In genomic region chr8:90887328-90887727, GRCm38 (mm10) we compare ENCODE assay signal across 8 mouse cellular contexts. TPM values are rescaled to one million over a fixed set of nuclear protein-coding genes. Genes with fewer than 3 reads are reported as not detected.
DNase-seq lines count a peak whose midpoint lies in the region; ATAC-seq and TF ChIP-seq lines count a peak whose summit lies in the region.
"Not testable (repeated sequence)": the region's sequence is repeated elsewhere in the genome, so short reads cannot be mapped to it uniquely, and the experiment has no call there.

No protein-coding gene starts in this region.

- peaks cover 17% of the 10 kb centered on the region for H3K27me3 ChIP-seq in forebrain, embryonic 10.5 days (ENCODE audit: poor library complexity, severe bottlenecking)
- H3K27me3 ChIP-seq in heart, embryonic 12.5 days (replicated peaks); hindbrain, embryonic 16.5 days (replicated peaks; ENCODE audit: control insufficient read depth, insufficient read depth, low read length); liver, embryonic 15.5 days; midbrain, embryonic 14.5 days (ENCODE audit: control insufficient read depth, insufficient read depth, low read length); stomach, embryonic 15.5 days (replicated peaks): not testable (repeated sequence)

- H3K36me3 ChIP-seq in forebrain, embryonic 10.5 days (replicated peaks); heart, embryonic 12.5 days; hindbrain, embryonic 16.5 days (ENCODE audit: control insufficient read depth, insufficient read depth, low read length); liver, embryonic 15.5 days (replicated peaks); midbrain, embryonic 14.5 days (ENCODE audit: control insufficient read depth, insufficient read depth, low read length); stomach, embryonic 15.5 days: not testable (repeated sequence)

- DNase-seq in forebrain, embryonic 10.5 days (ENCODE audit: extremely low spot score, low spot score); left cerebral cortex, adult 2 months (ENCODE audit: extremely low spot score in 1 of 2, low spot score in 2 of 2); midbrain, embryonic 14.5 days: not testable (repeated sequence)

- H3K4me2 ChIP-seq in heart, embryonic 12.5 days; hindbrain, embryonic 16.5 days (ENCODE audit: low read length); liver, embryonic 15.5 days; stomach, embryonic 15.5 days: not testable (repeated sequence)
- peak overlapping the region; percentile 37 for H3K4me2 ChIP-seq in midbrain, embryonic 14.5 days (ENCODE audit: low read length)

- not testable (repeated sequence) for TF ChIP-seq CTCF in bone marrow macrophage, adult 2 months (IDR thresholded peaks at IDR 0.05; ENCODE audit: low read depth, low read length); left cerebral cortex, adult 2 months (IDR thresholded peaks at IDR 0.05)

- 0% methylated on average over 1 of the region's 20 CpGs for WGBS in forebrain, embryonic 10.5 days
- no CpG with 5 or more reads among the region's 20 CpGs for WGBS in heart, embryonic 12.5 days
- no CpG with 5 or more reads among the region's 20 CpGs for WGBS in hindbrain, embryonic 16.5 days
- WGBS in liver, embryonic 15.5 days (ENCODE audit: insufficient replicate concordance), result no CpG with 5 or more reads among the region's 20 CpGs
- WGBS in midbrain, embryonic 14.5 days, result no CpG with 5 or more reads among the region's 20 CpGs
- WGBS in stomach, embryonic 15.5 days, result no CpG with 5 or more reads among the region's 20 CpGs

- not testable (repeated sequence) for TF ChIP-seq POLR2A in bone marrow macrophage, adult 2 months (IDR thresholded peaks at IDR 0.05; ENCODE audit: borderline replicate concordance, low read depth, low read length)

- H3K4me1 ChIP-seq in bone marrow macrophage, adult 2 months (ENCODE audit: control insufficient read depth, insufficient read depth, low read length); forebrain, embryonic 10.5 days; heart, embryonic 12.5 days (replicated peaks); hindbrain, embryonic 16.5 days (ENCODE audit: control insufficient read depth, insufficient read depth, low read depth, low read length); liver, embryonic 15.5 days (replicated peaks); midbrain, embryonic 14.5 days (ENCODE audit: control insufficient read depth, insufficient read depth, low read length); stomach, embryonic 15.5 days: not testable (repeated sequence)

- not testable (repeated sequence) for H3K9me3 ChIP-seq in forebrain, embryonic 10.5 days; heart, embryonic 12.5 days (replicated peaks); hindbrain, embryonic 16.5 days (ENCODE audit: control insufficient read depth, low read length); liver, embryonic 15.5 days (replicated peaks); midbrain, embryonic 14.5 days (ENCODE audit: control insufficient read depth, low read length); stomach, embryonic 15.5 days

- intact Hi-C loops in left cerebral cortex, adult 2 months (cut with DNase I), result not testable (repeated sequence)

- ATAC-seq in heart, embryonic 12.5 days (ENCODE audit: insufficient number of reproducible peaks, low FRiP score); hindbrain, embryonic 16.5 days; liver, embryonic 15.5 days (ENCODE audit: insufficient read depth); midbrain, embryonic 14.5 days (ENCODE audit: low FRiP score, low TSS enrichment); stomach, embryonic 15.5 days (ENCODE audit: insufficient read depth, low FRiP score, low read depth): not testable (repeated sequence)

- not testable (repeated sequence) for H3K9ac ChIP-seq in heart, embryonic 12.5 days; hindbrain, embryonic 16.5 days (ENCODE audit: low read depth, low read length); liver, embryonic 15.5 days; midbrain, embryonic 14.5 days (replicated peaks; ENCODE audit: low read length); stomach, embryonic 15.5 days

- H3K4me3 ChIP-seq in bone marrow macrophage, adult 2 months (ENCODE audit: insufficient read depth, low read length), result peak overlapping the region; percentile 55
- peak overlapping the region; percentile 45 for H3K4me3 ChIP-seq in forebrain, embryonic 10.5 days
- H3K4me3 ChIP-seq in heart, embryonic 12.5 days, result peak overlapping the region; percentile 47
- peak overlapping the region; percentile 30 for H3K4me3 ChIP-seq in hindbrain, embryonic 16.5 days (ENCODE audit: low read length)
- H3K4me3 ChIP-seq in left cerebral cortex, adult 2 months, result peak overlapping the region; percentile 37; the same call in 1 of the 2 replicates
- peak overlapping the region; percentile 52 for H3K4me3 ChIP-seq in liver, embryonic 15.5 days (replicated peaks)
- peak overlapping the region; percentile 22; the same call in 1 of the 2 replicates for H3K4me3 ChIP-seq in midbrain, embryonic 14.5 days (replicated peaks; ENCODE audit: low read depth, low read length)
- H3K4me3 ChIP-seq in stomach, embryonic 15.5 days (replicated peaks), result peak overlapping the region; percentile 36

- not testable (repeated sequence) for H3K27ac ChIP-seq in bone marrow macrophage, adult 2 months (ENCODE audit: insufficient read depth, low read depth, low read length); forebrain, embryonic 10.5 days; heart, embryonic 12.5 days (ENCODE audit: poor library complexity, severe bottlenecking); hindbrain, embryonic 16.5 days (ENCODE audit: low read depth, low read length); left cerebral cortex, adult 2 months; liver, embryonic 15.5 days (replicated peaks); midbrain, embryonic 14.5 days (replicated peaks; ENCODE audit: low read depth, low read length); stomach, embryonic 15.5 days

RNA-seq across cellular contexts. Expression of gene Chd9, which starts 59.2 kb away (rescaled TPM):
- polyA plus RNA-seq in bone marrow macrophage, adult 2 months (2012; ENCODE audit: insufficient read depth, insufficient read length, missing spikeins), result 90.1 and 96.4 TPM in 2 replicates
- 28.4 and 33.4 TPM in 2 replicates for polyA plus RNA-seq in forebrain, embryonic 10.5 days (2016; fragmentation: Nextera tagmentation; extraction: Ambion mirVana)
- 53.5 and 56.3 TPM in 2 replicates for polyA plus RNA-seq in heart, embryonic 12.5 days (2016; fragmentation: Nextera tagmentation; extraction: Ambion mirVana)
- polyA plus RNA-seq in hindbrain, embryonic 16.5 days (2015; fragmentation: Nextera tagmentation; extraction: Ambion mirVana), result 97.1 and 101 TPM in 2 replicates
- total RNA-seq in left cerebral cortex, adult 2 months (2021), result 100 to 1,000 TPM; 226 to 228 TPM
- polyA plus RNA-seq in liver, embryonic 15.5 days (2015; fragmentation: Nextera tagmentation; extraction: Ambion mirVana), result 13.2 and 13.3 TPM in 2 replicates
- polyA plus RNA-seq in midbrain, embryonic 14.5 days (2014; fragmentation: Nextera tagmentation; extraction: Ambion mirVana), result 90.8 and 92.9 TPM in 2 replicates
- 185 and 189 TPM in 2 replicates for polyA plus RNA-seq in stomach, embryonic 15.5 days (2015; fragmentation: Nextera tagmentation; extraction: Ambion mirVana)
